Mouse (Mus musculus) cerebellum, postnatal 10 days (tissue): ENCODE results near the gene Noxred1.
"Not testable (repeated sequence)": the region's sequence is repeated elsewhere in the genome, so short reads cannot be mapped to it uniquely, and the experiment has no call there.

ENCODE experiments used
- DNase-seq, 2 experiments: peaks; one replicate each; pipeline ENCODE4 v3.0.0; 2021; ENCODE audit warnings: mixed read lengths in 2 of 2

Noxred1 gene

DNA sequence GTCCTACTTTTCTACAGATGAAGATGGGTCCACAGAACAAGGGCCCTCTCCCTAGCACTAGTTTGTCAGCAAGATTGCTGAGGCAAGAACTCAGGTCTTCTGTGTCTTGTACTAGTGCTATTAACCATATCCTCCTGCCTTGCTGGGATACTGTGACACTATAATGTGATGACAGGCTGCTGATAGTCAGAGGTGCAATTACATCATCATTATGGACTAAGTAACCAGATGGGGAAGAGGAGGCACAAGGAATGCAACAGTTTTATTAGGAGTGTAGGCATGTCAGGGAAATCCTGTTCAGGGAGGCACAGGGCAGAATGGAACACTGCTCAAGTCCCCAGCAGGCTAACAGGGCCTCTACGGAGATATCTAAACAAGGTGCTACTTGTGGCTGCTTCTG, at the start of gene Noxred1:
Gene Noxred1 (minus strand): TSS at position 101 of the 400 bp plus-strand sequence.
- no peak for DNase-seq

DNA sequence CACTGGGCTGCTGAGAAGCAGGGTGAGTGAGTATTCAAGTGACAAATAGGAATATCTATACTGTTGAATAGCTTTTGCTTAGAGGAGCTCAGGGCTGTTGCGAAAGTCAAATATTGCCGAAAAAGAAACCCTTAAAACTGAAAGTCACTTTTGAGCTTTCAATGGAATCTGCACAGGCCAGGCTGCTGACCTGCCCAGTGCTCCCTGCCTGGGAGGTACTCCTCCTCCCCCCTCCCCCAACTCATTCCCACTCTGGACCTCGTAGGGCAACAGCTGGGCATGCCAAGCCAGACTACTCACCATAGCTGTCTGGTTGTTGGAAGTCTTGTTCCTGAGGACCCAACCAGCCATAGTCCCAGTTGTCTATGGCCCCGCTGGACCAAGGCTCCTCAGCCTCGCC, 46.2 kb upstream of the Noxred1 start:
- no peak for DNase-seq

DNA sequence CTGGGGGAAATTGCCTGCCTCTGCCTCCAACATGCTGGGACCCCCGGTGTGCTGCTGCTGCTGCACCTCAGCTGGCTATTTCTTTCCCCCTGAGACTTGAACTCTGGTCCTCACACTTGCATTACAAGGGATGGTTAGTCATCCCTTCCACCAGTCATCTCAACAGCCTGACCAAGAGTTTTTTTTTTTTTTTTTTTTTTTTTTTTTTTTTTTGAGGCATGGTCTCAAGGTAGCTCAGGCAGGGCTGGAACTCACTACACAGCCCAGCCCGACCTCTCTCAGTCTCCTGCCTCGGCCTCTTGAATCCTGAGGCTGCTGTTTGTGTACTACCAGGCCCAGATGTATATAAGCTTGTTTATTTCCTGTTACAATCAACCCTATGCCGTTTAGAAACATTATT, 45.7 kb upstream of the Noxred1 start:
- no peak for DNase-seq

DNA sequence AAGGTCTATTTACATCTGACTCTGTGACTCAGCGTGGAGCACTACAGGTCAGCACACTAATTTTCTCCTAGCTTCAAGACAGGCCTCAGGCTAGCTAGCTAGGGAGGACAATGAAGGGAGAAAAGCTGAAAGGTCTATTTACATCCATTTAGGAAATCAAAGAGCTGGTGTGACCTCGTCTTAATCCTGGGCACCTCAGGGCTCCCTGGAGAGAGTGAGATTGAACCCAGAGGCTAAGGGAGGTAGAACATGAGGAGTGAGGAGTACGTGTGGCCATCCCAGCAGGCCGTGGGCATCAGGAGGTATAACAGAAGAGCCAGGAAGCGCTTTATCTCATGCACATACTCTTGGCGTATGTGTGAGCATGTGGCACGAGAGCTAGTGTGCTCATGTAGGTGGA, 45.2 kb upstream of the Noxred1 start:
- DNase-seq = no peak

DNA sequence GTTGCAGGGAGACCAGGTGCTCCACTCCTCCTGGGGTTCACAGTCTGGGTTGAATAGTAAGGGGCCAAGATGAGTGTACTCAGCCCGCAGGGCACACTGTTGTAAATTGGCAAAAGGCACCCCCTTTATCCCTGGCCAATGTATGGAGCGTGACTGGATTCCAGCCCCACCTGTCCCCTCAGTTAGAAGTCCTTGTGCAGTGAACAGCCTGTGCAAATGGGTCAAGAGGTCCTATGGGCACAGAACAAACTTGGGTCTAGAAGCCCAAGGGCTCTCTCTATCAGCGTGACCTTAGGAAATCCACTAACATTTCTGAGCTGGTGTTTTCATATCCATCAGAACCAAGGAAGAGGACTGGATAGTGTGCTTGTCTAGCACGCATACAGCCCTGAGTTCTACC, 44.2 kb upstream of the Noxred1 start:
- no peak for DNase-seq

DNA sequence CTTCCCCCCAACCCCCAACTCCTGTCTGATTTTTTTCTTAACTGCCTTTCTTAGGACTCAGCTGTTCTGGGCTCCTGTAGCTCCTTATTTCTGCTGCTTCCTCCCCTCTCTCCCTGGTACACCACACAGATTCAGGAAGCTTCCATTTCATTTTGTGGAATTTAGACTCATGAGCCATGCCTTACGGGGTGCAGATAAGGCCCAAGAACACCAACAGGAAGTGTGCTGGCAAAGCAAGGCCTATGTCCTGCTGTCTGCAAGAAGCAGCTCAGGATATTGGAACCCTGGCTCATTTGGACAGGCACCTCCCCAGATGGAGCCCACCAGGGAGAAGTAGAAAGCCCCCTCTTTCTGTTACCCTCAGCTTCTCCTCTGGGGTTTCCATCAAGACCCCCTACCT, 43.2 kb upstream of the Noxred1 start:
- no peak for DNase-seq

DNA sequence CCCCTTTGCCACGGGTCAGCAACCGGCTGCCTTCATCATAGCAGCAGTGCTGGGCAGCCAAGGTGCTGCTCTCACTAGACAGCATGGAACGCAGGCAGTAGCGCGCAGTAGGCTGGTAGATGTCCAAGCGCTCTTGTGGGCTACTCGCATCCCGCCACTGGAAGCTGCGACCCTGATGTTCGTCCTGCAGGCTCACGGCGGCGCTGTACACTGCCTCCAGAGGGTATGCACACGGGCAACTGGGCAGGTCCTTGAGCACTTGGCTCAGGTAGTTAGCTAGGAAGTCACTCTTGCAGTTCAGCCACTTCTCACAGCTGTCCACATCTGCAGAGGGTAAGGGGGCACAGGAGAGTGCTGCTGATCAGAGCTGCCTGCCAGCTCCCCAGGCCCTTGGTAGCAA, 41.3 kb upstream of the Noxred1 start:
- DNase-seq = peak; percentile 23 to 27

DNA sequence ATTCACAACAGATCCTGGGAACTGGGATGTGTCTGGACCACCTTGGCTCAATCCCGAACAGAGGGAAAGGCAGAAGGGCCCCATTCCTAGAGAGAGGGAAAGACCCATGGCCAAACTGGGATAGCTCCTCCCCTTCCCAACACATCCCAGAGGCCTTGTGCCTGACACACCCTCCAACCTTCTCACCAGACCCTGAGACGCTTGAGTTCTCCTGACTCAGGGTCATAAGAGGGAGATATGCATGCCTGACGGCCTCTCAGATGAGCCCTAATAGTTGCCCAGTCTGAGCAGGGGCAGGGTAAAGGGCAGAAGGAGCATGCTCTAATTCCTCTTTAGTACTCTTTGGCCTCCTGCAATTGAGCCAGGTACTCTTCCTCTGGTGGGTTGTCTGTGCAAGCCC, 40.8 kb upstream of the Noxred1 start:
- no peak for DNase-seq

DNA sequence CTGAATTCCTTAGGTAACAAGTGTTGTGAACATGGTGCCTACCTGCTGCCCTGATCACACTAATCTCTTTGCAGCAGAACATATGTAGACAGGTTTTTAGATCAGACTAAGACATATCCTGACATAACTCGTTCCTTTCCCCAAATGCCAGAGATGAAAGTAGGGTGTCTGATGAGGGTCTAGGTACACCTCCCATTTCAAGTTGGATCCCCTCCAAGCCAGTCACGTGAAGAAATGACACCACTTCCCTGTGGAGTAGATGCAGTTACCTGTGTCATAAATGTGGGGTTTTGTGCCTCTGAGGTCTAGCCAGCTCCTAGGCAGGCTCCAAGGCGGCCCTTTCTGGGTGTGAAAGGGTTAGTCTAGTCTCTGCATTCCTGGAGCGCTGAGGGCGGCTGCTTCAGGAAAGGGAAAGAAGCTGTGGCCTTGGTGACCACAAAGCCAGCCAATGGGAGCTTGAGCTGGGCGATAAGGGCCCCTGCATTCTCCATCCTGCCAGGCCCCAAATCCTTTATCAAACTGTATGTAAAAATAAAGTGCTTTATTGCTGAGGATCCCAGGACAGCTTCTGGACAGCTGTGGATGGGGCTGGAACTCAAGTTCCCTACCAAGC, 39.7 kb upstream of the Noxred1 start:
- DNase-seq = no peak

DNA sequence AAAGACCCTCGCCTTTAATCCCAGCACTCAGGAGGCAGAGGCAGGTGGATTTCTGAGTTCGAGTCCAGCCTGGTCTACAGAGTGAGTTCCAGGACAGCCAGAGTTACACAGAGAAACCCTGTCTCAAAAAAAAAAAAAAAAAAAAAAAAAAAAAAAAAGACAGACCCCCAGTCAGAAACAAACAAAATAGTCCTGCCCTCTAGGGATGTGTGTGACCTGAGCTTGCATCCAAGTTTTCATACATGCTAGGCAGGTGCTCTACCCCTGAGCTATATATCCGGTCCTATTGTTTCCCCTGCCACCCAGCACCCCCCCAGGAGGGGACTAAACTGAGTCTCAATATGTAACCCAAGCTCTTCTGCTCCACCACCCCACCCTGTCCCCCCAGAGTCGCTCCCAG, 38.7 kb upstream of the Noxred1 start:
- not testable (repeated sequence) for DNase-seq

DNA sequence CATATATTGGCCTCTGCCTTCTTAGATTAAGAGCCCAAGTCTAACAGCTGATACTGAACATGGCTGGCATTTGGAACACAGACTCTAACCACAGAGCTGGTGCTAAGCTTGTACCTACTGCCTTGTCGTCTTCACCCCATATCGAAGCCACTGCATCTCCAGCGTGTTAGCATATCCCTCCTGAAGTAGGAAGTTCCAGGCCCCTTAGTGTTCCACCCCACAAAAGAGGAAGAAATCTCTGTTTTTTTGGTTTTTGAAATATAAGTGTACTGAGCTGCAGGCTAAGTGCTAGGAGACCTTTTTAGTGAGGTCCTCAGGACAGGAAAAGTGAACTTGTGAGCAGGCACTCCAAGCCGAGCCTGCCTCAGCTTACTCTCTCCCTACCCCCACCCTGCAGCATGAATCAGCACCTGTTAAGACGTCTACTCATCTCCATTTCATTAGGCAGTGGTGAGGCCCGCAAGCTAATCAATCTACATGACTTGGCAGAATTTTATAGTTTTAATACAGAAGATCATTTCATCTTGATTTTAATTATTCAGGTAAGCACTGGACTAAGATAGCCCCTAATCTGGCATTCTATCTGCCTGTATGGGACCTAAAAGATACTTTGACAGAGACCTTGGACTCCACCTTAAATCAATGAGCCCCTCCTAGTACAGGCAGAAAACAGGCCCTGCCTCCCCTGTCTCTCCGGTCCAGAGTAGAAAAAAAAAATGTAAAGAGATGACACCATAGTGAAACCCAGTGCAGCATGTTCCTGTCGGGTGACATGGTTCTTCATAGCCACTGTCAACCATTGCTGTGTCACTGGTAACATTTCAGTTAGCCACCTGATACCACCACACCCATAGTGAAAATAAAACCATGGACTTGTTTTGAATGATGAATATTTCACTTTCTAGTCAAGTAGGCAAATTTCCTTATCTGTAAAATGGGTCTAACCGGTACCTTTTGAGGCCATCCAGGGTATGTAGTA, 36.6 kb upstream of the Noxred1 start:
- DNase-seq = no peak

DNA sequence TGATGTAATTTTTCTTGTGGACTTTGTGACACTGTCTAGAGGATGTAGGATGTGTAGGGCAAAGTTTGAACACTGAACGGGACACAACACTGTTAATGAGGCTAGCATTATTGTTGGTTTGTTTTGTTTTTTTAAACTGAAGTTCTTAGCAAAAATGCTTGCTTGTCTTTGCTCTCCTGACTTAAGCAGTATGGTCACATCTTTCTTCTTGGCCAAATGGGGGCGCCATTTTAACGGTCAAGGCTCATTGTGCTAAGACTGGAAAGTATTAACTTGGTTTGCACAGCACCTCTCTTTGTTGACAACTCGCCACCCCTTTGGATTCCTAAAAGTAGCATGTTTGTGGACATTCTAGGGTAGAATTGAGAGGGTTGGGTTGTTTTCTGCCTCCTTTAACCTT, 29.1 kb upstream of the Noxred1 start:
- DNase-seq = peak; percentile 70 to 72

DNA sequence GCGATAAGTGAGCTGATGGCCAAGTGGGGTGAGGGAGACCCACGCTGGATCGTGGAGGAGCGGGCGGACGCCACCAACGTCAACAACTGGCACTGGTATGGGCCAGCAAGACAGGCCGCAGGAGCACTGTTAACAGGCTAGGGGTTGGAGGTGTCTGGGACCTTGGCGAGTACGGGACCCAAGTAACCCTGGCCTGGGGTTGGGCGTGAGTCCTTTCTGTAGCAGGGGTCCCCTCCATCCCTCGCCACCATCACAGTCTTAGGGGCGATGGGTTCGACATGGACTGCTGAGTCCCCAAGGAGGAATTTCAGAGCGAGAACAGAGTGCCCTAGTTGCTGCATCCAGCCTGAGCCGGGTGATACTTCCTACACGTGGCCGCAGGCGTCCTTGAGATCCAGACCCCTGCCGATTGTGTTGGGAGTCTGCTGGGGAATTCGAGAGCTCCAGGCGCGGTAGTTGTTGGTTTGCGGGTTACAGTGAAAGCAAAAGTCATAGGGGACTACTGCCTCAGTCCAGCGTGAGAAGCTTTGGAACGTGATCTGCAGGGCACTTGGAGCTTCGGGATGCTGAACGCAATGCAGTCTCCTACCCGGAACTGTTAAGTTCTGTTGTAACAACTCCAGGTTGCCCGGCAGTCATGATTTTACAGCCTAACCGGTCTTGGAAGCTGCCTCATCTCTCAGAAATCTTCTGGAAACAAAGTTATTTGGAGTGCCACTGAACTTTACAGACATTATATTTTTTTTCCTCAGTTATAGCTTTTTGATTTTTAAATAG, 28.5 kb upstream of the Noxred1 start:
- no peak for DNase-seq

DNA sequence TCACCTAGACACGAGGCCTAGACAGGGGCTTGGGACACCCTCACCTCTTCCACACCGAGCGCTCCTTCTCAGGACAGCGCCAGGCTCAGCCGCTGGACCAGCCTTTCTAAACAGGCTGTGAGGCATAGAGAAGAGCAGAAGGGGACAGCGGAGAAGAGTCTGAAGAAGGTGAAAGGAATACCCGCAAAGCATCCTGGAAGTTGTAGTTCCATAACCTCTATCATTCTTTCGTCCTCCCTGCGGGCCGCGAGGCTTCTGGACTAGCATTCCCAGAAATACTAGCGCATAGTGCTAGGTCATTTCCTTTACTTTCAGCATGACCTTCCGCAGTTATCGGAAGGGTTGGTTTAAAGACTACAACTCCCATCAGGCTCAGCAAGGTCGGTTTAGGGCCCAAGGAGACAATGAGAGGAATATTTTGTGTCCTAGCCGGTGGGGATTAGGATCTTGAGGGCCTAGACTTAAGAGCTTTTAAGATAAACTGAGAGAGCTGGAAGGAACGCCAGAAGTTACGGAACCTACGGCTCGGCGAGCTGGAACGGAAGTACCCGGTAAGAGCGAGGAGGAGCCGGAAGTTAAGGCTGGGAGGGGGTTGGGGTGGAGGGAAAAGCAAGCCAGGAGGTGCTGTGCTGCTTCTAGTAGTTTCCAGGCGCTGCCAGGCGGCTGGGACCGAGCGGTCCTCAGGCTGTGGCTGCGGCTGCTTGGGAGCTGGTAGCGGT, 27.7 kb upstream of the Noxred1 start, which contains the start of the genes Vipas39 and Ahsa1:
Gene Vipas39 (minus strand): TSS at position 149 of the 719 bp plus-strand sequence.
Gene Ahsa1 (plus strand): TSS at position 372 of the 719 bp plus-strand sequence.
- peak; percentile 91 to 94 for DNase-seq

DNA sequence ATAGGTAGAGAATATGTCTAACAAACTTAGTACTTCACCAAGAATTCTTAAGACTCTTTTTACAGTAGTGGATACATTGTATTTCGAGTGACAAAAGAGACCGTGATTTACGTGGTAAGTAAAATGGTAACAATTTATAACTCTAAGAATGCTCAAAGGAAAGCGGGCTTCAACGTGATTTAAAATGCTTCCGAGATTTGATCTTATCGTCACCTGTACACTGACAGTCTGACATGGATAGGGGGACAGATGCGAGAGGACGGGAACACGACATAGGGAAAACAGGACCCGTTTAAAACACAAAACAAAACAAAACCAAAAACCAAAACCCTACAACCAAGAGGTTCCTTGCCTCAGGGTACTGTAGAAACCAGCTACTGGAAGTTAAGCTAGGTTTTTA, 26.9 kb upstream of the Noxred1 start:
- no peak for DNase-seq

DNA sequence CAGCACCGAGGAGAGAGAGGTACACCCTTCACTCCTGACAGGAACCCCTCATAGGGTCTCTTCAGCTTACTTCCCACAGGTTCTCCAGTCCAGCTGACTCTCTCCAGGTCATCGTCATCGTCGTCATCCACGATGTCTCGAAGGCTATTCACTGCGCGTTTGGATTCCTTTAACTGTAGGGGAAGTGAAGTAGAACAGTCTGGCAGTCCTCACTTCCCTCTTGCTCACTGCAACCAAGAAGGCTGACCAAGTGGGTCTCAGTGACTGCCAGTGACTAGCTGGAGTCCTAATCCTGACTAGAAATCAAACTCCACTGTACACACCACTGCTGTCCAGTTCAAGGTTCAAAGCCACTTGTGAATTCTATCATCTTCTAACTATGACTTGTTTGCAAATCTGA, 22.0 kb upstream of the Noxred1 start:
- DNase-seq = no peak

DNA sequence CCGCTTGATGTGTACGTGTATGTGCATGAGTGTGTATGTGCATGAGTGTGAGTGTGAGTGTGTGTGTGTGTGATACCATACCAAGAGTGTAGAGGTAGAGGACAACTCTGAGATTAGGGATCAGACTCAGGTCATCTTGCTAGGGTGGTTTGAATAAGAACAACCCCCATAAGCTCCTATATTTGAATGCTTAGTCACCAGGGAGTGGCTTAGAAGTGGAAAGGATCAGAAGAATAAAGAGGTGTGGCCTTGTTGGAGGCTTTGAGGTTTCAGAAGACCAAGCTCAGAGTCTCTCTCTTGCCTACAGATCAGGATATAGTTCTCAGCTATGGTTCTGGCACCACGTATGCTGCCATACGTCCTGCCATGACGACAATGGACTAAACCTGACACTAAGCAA, 18.1 kb upstream of the Noxred1 start:
- DNase-seq = no peak

DNA sequence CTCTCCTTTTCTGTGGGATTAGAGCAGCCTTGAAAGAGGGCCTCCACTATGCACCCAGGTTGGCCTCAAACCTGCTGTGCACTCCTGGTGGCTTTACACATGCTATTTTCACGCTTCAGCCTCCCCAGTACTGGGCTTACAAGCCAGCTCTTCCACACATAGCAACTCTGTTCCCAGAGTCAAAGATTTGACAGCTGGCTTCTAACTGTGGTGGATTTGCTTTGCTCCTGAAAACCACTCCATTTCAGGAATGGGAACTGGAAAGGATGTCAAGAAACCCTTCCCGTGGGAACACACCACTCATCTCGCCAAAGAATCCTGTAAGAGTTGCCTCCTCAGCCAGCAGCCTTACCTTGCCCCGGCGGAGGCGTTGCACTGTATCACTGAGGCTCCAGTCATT, 15.3 kb upstream of the Noxred1 start:
- no peak for DNase-seq

DNA sequence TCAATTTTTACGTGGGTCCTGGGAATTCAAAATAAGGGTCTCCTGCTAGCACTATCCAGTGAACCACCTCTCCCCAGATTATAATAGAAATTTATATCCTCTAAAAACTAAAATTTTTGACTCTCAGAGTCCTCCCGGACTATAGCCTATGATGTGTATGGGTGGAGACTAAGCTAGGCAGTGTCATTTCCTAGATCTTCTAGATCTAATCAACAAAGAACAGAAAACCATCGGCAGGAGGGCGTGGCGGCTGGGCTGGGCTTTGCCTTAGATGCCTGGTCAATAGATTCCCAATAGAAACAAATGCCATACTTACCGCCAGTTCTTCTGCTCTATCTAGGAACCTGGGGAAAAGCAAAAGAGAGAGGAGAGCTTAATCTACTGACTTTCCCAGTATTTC, 11.6 kb upstream of the Noxred1 start:
- no peak for DNase-seq

DNA sequence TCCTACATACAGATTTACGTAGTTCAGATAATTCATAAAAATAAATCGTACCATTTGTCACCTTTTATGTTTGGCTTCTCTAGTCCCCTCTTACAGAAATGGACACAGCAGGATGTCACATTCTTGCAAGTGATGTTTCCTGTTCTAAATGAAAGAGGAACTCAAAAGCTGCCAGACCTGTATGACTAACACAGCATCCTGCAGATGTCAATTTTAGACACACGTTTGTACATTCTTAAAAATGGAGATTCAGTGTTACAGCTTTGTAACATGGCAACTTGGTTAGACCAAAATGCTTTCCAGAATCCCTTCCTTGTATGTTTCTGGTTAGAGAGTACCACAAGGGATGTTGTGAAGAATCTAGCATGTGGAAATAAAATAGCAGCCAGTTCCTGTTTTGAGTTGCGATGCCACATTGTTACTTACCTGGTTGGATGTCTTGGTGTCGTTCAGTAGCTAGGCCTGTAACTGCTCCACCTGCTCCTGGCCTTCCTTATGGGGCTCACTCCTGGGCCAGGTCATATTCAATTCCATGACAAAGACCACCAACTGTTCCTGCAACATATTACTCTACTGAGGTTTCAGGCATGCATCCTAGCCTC, 1.5 kb downstream of the Noxred1 start:
- no peak for DNase-seq

DNA sequence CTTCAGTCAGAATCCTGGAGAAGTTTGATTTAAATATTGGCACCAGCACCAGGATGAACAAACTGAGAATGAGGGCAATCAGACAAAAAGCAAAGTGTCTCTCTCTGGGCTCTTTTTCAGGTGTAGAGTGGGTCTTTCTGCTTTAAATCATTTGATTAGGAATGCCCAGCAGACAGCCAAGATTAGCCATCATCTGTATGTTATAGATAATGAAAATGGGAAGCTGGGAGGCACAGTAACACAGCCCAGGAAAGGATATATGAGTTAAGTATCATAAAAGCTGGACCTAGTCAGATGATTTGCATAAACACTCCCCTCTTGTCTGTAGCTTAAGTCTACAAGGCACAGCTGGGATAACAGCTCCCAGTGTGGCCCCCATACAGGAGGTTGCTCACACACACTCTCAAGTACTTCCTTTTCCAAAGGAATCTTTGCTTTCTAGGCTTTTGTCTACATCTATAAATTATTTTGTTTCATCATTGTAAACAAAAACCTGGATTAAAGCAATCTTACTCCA, 8.1 kb downstream of the Noxred1 start:
- no peak for DNase-seq

DNA sequence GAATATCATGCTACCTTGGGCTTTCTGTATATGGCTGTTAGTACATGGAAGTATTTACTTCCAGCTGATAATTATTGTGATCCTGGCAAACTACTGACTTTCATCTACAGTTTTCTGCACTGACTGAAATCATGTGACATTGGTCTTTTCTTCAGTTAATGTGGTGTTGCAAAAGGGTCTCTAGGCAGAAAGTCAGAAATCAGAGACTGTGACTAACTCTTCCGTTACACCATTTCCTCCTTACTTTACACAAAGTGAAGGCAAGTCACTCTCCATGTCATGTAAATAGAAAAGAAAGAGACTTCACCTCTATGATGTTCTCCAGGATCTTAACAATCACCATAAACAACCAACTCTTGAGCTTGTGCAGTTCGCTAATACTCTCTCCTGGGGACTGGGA, 8.9 kb downstream of the Noxred1 start:
- DNase-seq = no peak
